Mouse (Mus musculus): Measurements from ENCODE around the gene Aqp11. TPM values are rescaled to one million over a fixed set of nuclear protein-coding genes. Genes with fewer than 3 reads are reported as not detected.

Aqp11 gene
- polyA plus RNA-seq, 1 experiment from 2014 or later, result 6.7 TPM

GRCm38 (mm10) chr7:97696133-97696505 is 42.0 kb downstream of the Aqp11 start:
- Histone ChIP-seq H3K9me3 (no peaks in the 10 kb centered on the region), H3K4me2 (peak overlapping the region; percentile 79), H3K27ac (peak overlapping the region; percentile 79), H3K4me3 (peak overlapping the region; percentile 94), H3K27me3 (no peaks in the 10 kb centered on the region), H3K9ac (peak overlapping the region; percentile 86), H3K36me3 (peaks cover 5% of the 10 kb centered on the region; the same call in 1 of the 2 replicates), H3K4me1 (peaks cover 13% of the 10 kb centered on the region; the same call in 1 of the 2 replicates)
- 34% methylated on average over 19 of the region's 19 CpGs for WGBS
- ATAC-seq (ENCODE audit: borderline replicate concordance, extremely low read depth, low FRiP score, low TSS enrichment), result peak; percentile 56; the same call in 1 of the 2 replicates

GRCm38 (mm10) chr7:97695441-97695840 is 42.6 kb downstream of the Aqp11 start:
- Histone ChIP-seq H3K4me2 (no peak overlapping the region), H3K9me3 (no peaks in the 10 kb centered on the region), H3K4me3 (no peak overlapping the region), H3K9ac (no peak overlapping the region), H3K27ac (no peak overlapping the region), H3K36me3 (peaks cover 5% of the 10 kb centered on the region; the same call in 1 of the 2 replicates), H3K4me1 (peaks cover 13% of the 10 kb centered on the region; the same call in 1 of the 2 replicates), H3K27me3 (no peaks in the 10 kb centered on the region)
- no peak for ATAC-seq (ENCODE audit: borderline replicate concordance, extremely low read depth, low FRiP score, low TSS enrichment)
- 94% methylated on average over 1 of the region's 1 CpGs for whole genome bisulfite sequencing

- no peak overlapping the region for H3K4me2 ChIP-seq
- H3K4me1 ChIP-seq, result no peaks in the 10 kb centered on the region
- no peaks in the 10 kb centered on the region for H3K27me3 ChIP-seq
- no peak overlapping the region for H3K9ac ChIP-seq
- H3K36me3 ChIP-seq, result peaks cover 20% of the 10 kb centered on the region
- H3K9me3 ChIP-seq, result no peaks in the 10 kb centered on the region
- ATAC-seq (ENCODE audit: borderline replicate concordance, extremely low read depth, low FRiP score, low TSS enrichment), result no peak
- WGBS, result 82% methylated on average over 2 of the region's 2 CpGs
- no peak overlapping the region for H3K27ac ChIP-seq
- H3K4me3 ChIP-seq, result no peak overlapping the region
These were observed 50.3 kb downstream of the Aqp11 start for GRCm38 (mm10) chr7:97687831-97688230.

GRCm38 (mm10) chr7:97679239-97679638 is 58.9 kb downstream of the Aqp11 start:
- Histone ChIP-seq H3K4me1 (no peaks in the 10 kb centered on the region), H3K9ac (no peak overlapping the region), H3K36me3 (peaks cover 50% of the 10 kb centered on the region), H3K27ac (no peak overlapping the region), H3K9me3 (no peaks in the 10 kb centered on the region), H3K4me2 (no peak overlapping the region), H3K4me3 (no peak overlapping the region), H3K27me3 (no peaks in the 10 kb centered on the region)
- 0% methylated on average over 1 of the region's 1 CpGs for WGBS
- no peak for ATAC-seq (ENCODE audit: borderline replicate concordance, extremely low read depth, low FRiP score, low TSS enrichment)

Other genes with a start within 250 kb of the Aqp11 start
- gene Aamdc, start 158.8 kb downstream of the Aqp11 start, polyA plus RNA-seq (2015; fragmentation: Nextera tagmentation; extraction: Ambion mirVana), result 46.4 and 50.2 TPM in 2 replicates
- 20.9 and 21.9 TPM in 2 replicates for gene Rsf1, start 158.4 kb downstream of the Aqp11 start, polyA plus RNA-seq (2015; fragmentation: Nextera tagmentation; extraction: Ambion mirVana)
- 181 and 191 TPM in 2 replicates for gene Clns1a, start 41.7 kb downstream of the Aqp11 start, polyA plus RNA-seq (2015; fragmentation: Nextera tagmentation; extraction: Ambion mirVana)
- gene Pak1, start 50.3 kb upstream of the Aqp11 start, polyA plus RNA-seq (2015; fragmentation: Nextera tagmentation; extraction: Ambion mirVana), result 15.3 and 16.2 TPM in 2 replicates
- not detected in 2 replicates for gene Gdpd4, start 181.7 kb upstream of the Aqp11 start, polyA plus RNA-seq (2015; fragmentation: Nextera tagmentation; extraction: Ambion mirVana)